In the genomic region with DNA sequence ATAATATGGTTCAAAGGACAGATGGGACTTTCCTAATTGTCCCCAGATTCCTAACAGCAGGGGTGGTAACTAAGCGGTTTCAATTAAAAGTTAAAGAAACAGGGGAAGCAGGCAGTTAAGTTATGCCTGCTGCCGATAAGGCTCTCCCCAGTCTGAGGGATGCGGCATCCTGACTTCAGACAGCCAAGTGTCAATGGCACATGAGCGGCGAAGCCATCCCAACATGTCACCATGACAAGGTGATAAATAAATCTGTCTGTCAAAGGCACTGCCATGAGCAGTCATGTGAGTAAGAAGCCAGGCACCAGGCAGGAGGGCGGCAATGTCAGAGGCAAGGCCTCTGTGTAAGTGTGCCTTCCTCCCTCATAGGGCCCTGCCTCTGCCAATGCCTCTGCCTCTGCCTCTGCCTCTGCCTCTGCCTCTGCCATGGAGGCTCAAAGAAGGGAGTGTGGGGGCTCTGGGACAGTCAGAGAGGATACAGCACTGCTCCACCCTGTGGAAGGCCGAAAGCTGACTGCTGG, we compare ENCODE assay signal across 9 mouse cellular contexts. TPM values are rescaled to one million over a fixed set of nuclear protein-coding genes. Genes with fewer than 3 reads are reported as not detected.
DNase-seq lines count a peak whose midpoint lies in the region; ATAC-seq and TF ChIP-seq lines count a peak whose summit lies in the region.
"Had no signal": no experiment of that assay in that cellular context is flagged by ENCODE, and none has a peak within 500 bp of the region (broad histone marks: within the 10 kb centered on the region; RNA-seq: fewer than 3 reads in every experiment).

No protein-coding gene starts in this region.

- no peaks in the 10 kb centered on the region for H3K9me3 ChIP-seq in forebrain, embryonic 11.5 days (ENCODE audit: control insufficient read depth, low read length)
- no peaks in the 10 kb centered on the region for H3K9me3 ChIP-seq in neural tube, embryonic 14.5 days (ENCODE audit: control insufficient read depth, low read length)

- no peak for TF ChIP-seq CTCF in heart, adult 2 months (IDR thresholded peaks at IDR 0.05)

- no peak overlapping the region for H3K9ac ChIP-seq in heart, adult 2 months (ENCODE audit: low read depth, low read length)
- H3K9ac ChIP-seq in forebrain, embryonic 11.5 days (ENCODE audit: low read length): no peak overlapping the region
- no peak overlapping the region for H3K9ac ChIP-seq in neural tube, embryonic 14.5 days (replicated peaks; ENCODE audit: low read depth, low read length)

- peak overlapping the region; percentile 42 for H3K27ac ChIP-seq in heart, adult 2 months
- H3K27ac ChIP-seq in forebrain, embryonic 11.5 days (ENCODE audit: low read depth, low read length): peak overlapping the region; percentile 12; the same call in 1 of the 2 replicates
- peak overlapping the region; percentile 7 for H3K27ac ChIP-seq in neural tube, embryonic 14.5 days (ENCODE audit: low read depth, low read length)

- H3K27me3 ChIP-seq in heart, adult 2 months (ENCODE audit: control insufficient read depth, insufficient read depth, low read length): no peaks in the 10 kb centered on the region
- H3K27me3 ChIP-seq in forebrain, embryonic 11.5 days (ENCODE audit: control insufficient read depth, insufficient read depth, low read length): no peaks in the 10 kb centered on the region
- H3K27me3 ChIP-seq in neural tube, embryonic 14.5 days (ENCODE audit: control insufficient read depth, insufficient read depth, low read length): no peaks in the 10 kb centered on the region

- peaks cover 4% of the 10 kb centered on the region; the same call in 1 of the 2 replicates for H3K79me2 ChIP-seq in heart, adult 2 months (replicated peaks; ENCODE audit: control insufficient read depth, insufficient read depth, low read length)

- intact Hi-C loops in heart, adult 2 months (cut with DNase I): no loop called here
- intact Hi-C loops in left cerebral cortex, postnatal 14 days (cut with DNase I): no loop called here

- TF ChIP-seq EP300 in heart, adult 2 months (IDR thresholded peaks at IDR 0.05; ENCODE audit: insufficient read depth, low read depth, low read length): peak; percentile 90

- no peak overlapping the region for H3K4me2 ChIP-seq in forebrain, embryonic 11.5 days (ENCODE audit: low read depth, low read length, severe bottlenecking)
- no peak overlapping the region for H3K4me2 ChIP-seq in neural tube, embryonic 14.5 days (ENCODE audit: low read depth, low read length)

- H3K4me1 ChIP-seq in heart, adult 2 months (ENCODE audit: control insufficient read depth, insufficient read depth, low read length): peaks cover 14% of the 10 kb centered on the region
- H3K4me1 ChIP-seq in forebrain, embryonic 11.5 days (replicated peaks; ENCODE audit: control insufficient read depth, insufficient read depth, low read length): peaks cover 43% of the 10 kb centered on the region
- peaks cover 62% of the 10 kb centered on the region for H3K4me1 ChIP-seq in neural tube, embryonic 14.5 days (ENCODE audit: control insufficient read depth, insufficient read depth, low read length)

- no peak overlapping the region for H3K4me3 ChIP-seq in heart, adult 2 months
- no peak overlapping the region for H3K4me3 ChIP-seq in forebrain, embryonic 11.5 days (ENCODE audit: low read depth, low read length)
- H3K4me3 ChIP-seq in neural tube, embryonic 14.5 days (ENCODE audit: low read depth, low read length): no peak overlapping the region

- 52% methylated on average over 7 of the region's 7 CpGs for WGBS in heart, adult 2 months
- 53% methylated on average over 7 of the region's 7 CpGs for WGBS in forebrain, embryonic 11.5 days
- 27% methylated on average over 7 of the region's 7 CpGs for WGBS in neural tube, embryonic 14.5 days

- peaks cover 3% of the 10 kb centered on the region for H3K36me3 ChIP-seq in heart, adult 2 months (ENCODE audit: control insufficient read depth, insufficient read depth, low read length)
- H3K36me3 ChIP-seq in forebrain, embryonic 11.5 days (ENCODE audit: control insufficient read depth, insufficient read depth, low read length): no peaks in the 10 kb centered on the region; the same call in 1 of the 2 replicates
- H3K36me3 ChIP-seq in neural tube, embryonic 14.5 days (ENCODE audit: control insufficient read depth, insufficient read depth, low read length): no peaks in the 10 kb centered on the region

- peak; percentile 42; the same call in 1 of the 2 replicates for ATAC-seq in forebrain, embryonic 11.5 days (replicated peaks; ENCODE audit: low FRiP score)
- peak; percentile 44 for ATAC-seq in neural tube, embryonic 14.5 days (ENCODE audit: low read depth)

- no peak for TF ChIP-seq POLR2A in heart, adult 2 months (IDR thresholded peaks at IDR 0.05; ENCODE audit: insufficient read depth, low read depth, low read length)

- peak in 1 of 2 experiments; percentile 65 for DNase-seq in heart, adult 2 months
- no peak for DNase-seq in heart, adult 8-10 months (ENCODE audit: low spot score)
- DNase-seq in forebrain, embryonic 11.5 days (ENCODE audit: low spot score): no peak
- peak; percentile 38 for DNase-seq in heart, postnatal 4 days
- no peak for DNase-seq in thymus, postnatal 36 days
- DNase-seq in left cerebral cortex, postnatal 14 days (ENCODE audit: low spot score in 2 of 2): no peak
- no peak for DNase-seq in kidney, adult 18-20 months
- DNase-seq: lung, adult 18-20 months had no signal

RNA-seq across cellular contexts. Expression of a gene that starts 55.8 kb away (rescaled TPM):
- total RNA-seq in heart, adult 2 months (2021): 1 to 10 TPM; 1.1 to 1.3 TPM
- polyA plus RNA-seq in heart, adult 2 months (2012; rRNA removed): 2.0 and 2.2 TPM in 2 replicates
- 1 to 10 TPM; 1.1 to 1.9 (median 1.4) TPM for total RNA-seq in heart, adult 8-10 months (2022)
- 93.6 and 99.4 TPM in 2 replicates for polyA plus RNA-seq in forebrain, embryonic 11.5 days (2014; fragmentation: Nextera tagmentation; extraction: Ambion mirVana)
- 10 to 100 TPM; 10.2 to 10.6 TPM for total RNA-seq in heart, postnatal 4 days (2021)
- 28.1 and 32.0 TPM in 2 replicates for polyA plus RNA-seq in neural tube, embryonic 14.5 days (2014; fragmentation: Nextera tagmentation; extraction: Ambion mirVana)
- 10 to 100 TPM; 27.3 to 32.7 TPM for total RNA-seq in left cerebral cortex, postnatal 14 days (2021)

RNA-seq across cellular contexts. Expression of a gene that starts 56.8 kb away (rescaled TPM):
- 10 to 100 TPM; 28.1 to 28.3 TPM for total RNA-seq in heart, adult 2 months (2021)
- polyA plus RNA-seq in heart, adult 2 months (2012; rRNA removed): 22.8 and 28.5 TPM in 2 replicates
- 10 to 100 TPM; 24.9 to 28.1 (median 27.6) TPM for total RNA-seq in heart, adult 8-10 months (2022)
- 137 and 150 TPM in 2 replicates for polyA plus RNA-seq in forebrain, embryonic 11.5 days (2014; fragmentation: Nextera tagmentation; extraction: Ambion mirVana)
- total RNA-seq in heart, postnatal 4 days (2021): 10 to 100 TPM; 56.0 to 65.3 TPM
- polyA plus RNA-seq in neural tube, embryonic 14.5 days (2014; fragmentation: Nextera tagmentation; extraction: Ambion mirVana): 61.1 and 65.0 TPM in 2 replicates
- 10 to 100 TPM; 26.0 to 26.2 TPM for total RNA-seq in left cerebral cortex, postnatal 14 days (2021)
